Mouse (Mus musculus): ENCODE data around the gene Asb16. TPM values are rescaled to one million over a fixed set of nuclear protein-coding genes. Genes with fewer than 3 reads are reported as not detected.

Asb16 gene
- polyA plus RNA-seq, 1 experiment from 2014 or later: not detected

DNA sequence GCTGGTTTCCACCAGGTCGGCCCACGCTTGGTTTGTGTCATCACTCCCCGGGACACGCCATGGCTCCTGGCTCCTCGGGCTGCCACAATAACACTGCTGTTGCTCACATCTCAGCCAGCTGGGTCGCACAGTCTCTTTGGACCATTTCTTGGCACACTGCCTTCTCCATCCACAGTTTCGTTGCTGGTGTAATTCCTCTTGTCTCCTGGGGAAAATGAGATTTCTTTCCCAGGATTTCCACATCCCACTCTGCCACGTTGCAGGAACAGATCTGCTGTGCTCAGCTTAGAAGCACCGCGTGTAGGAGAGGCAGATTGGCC lies 52.1 kb downstream of the Asb16 start:
- 15% methylated on average over 10 of the region's 10 CpGs for WGBS

GRCm38 (mm10) chr11:102321931-102322330 lies 53.4 kb downstream of the Asb16 start:
- no peak overlapping the region for H3K27ac ChIP-seq (ENCODE audit: low read length)
- ATAC-seq (ENCODE audit: insufficient number of reproducible peaks, insufficient read depth, low FRiP score, low read depth): no peak
- H3K4me1 ChIP-seq (ENCODE audit: control insufficient read depth, insufficient read depth, low read length): peaks cover 8% of the 10 kb centered on the region; the same call in 1 of the 2 replicates
- no peaks in the 10 kb centered on the region for H3K9me3 ChIP-seq (ENCODE audit: control insufficient read depth, low read depth, low read length)
- 73% methylated on average over 6 of the region's 6 CpGs for WGBS
- H3K27me3 ChIP-seq (ENCODE audit: control insufficient read depth, insufficient read depth, low read length): no peaks in the 10 kb centered on the region
- no peak overlapping the region for H3K9ac ChIP-seq (replicated peaks; ENCODE audit: low read depth, low read length)
- H3K4me2 ChIP-seq (replicated peaks; ENCODE audit: low read depth, low read length): no peak overlapping the region
- no peaks in the 10 kb centered on the region for H3K36me3 ChIP-seq (ENCODE audit: control insufficient read depth, insufficient read depth, low read length)
- H3K4me3 ChIP-seq (ENCODE audit: low read depth, low read length): no peak overlapping the region

More for the DNA sequence above, 52.1 kb downstream of the Asb16 start:
- Histone ChIP-seq H3K27me3 (ENCODE audit: control insufficient read depth, insufficient read depth, low read length) (no peaks in the 10 kb centered on the region), H3K27ac (ENCODE audit: low read length) (peak overlapping the region; percentile 99), H3K36me3 (ENCODE audit: control insufficient read depth, insufficient read depth, low read length) (no peaks in the 10 kb centered on the region), H3K4me1 (ENCODE audit: control insufficient read depth, insufficient read depth, low read length) (peaks cover 15% of the 10 kb centered on the region; the same call in 1 of the 2 replicates), H3K4me3 (ENCODE audit: low read depth, low read length) (peak overlapping the region; percentile 97), H3K9ac (replicated peaks; ENCODE audit: low read depth, low read length) (peak overlapping the region; percentile 99; the same call in 1 of the 2 replicates), H3K9me3 (ENCODE audit: control insufficient read depth, low read depth, low read length) (no peaks in the 10 kb centered on the region), H3K4me2 (replicated peaks; ENCODE audit: low read depth, low read length) (peak overlapping the region; percentile 94)
- no peak for ATAC-seq (ENCODE audit: insufficient number of reproducible peaks, insufficient read depth, low FRiP score, low read depth)

- no peak overlapping the region for H3K4me3 ChIP-seq (ENCODE audit: low read depth, low read length)
- H3K4me1 ChIP-seq (ENCODE audit: control insufficient read depth, insufficient read depth, low read length): peaks cover 8% of the 10 kb centered on the region; the same call in 1 of the 2 replicates
- no peak overlapping the region for H3K27ac ChIP-seq (ENCODE audit: low read length)
- WGBS: 78% methylated on average over 1 of the region's 1 CpGs
- H3K27me3 ChIP-seq (ENCODE audit: control insufficient read depth, insufficient read depth, low read length): no peaks in the 10 kb centered on the region
- H3K36me3 ChIP-seq (ENCODE audit: control insufficient read depth, insufficient read depth, low read length): no peaks in the 10 kb centered on the region
- ATAC-seq (ENCODE audit: insufficient number of reproducible peaks, insufficient read depth, low FRiP score, low read depth): no peak
- no peak overlapping the region for H3K4me2 ChIP-seq (replicated peaks; ENCODE audit: low read depth, low read length)
- H3K9ac ChIP-seq (replicated peaks; ENCODE audit: low read depth, low read length): no peak overlapping the region
- no peaks in the 10 kb centered on the region for H3K9me3 ChIP-seq (ENCODE audit: control insufficient read depth, low read depth, low read length)
These were observed 55.0 kb downstream of the Asb16 start for GRCm38 (mm10) chr11:102323516-102323915.

DNA sequence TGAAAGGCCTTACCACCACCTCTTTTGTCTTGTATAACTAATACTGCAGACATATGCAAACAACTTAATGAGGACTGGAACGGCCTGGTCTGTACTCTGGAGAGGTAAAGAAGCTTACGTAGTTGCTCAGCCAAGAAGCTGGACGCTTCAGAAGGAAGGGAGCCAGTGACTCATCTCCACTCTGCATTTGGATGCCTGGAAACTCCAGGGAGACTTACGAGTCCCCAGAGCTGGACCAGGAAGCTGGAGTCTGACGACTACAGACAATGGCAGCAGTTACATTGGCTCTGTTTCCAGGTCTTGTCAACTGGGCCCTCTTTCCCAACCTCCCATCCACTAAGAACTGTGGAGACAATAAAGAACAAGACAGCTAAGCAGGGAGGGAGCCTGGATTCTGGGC lies 58.7 kb downstream of the Asb16 start:
- ATAC-seq (ENCODE audit: insufficient number of reproducible peaks, insufficient read depth, low FRiP score, low read depth): no peak

DNA sequence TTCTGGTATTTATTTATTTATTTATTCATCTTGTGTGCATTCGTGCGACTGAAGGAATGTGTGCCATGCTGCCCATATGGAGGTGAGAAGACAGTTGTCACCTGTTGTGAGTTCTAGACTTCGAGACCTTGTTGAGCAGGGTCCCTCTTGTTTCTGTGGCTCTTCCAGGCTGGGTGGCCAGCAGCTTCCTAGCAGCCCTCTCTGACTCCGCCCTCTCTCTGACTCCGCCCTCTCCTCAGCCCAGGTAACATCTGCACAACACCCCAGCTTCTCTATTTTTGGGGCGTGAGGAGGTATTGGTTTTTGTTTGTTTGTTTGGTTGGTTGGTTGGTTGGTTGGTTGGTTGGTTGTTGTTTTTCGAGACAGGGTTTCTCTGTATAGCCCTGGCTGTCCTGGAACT lies 59.3 kb downstream of the Asb16 start:
- H3K9me3 ChIP-seq (ENCODE audit: control insufficient read depth, low read depth, low read length): no peaks in the 10 kb centered on the region
- no peaks in the 10 kb centered on the region for H3K36me3 ChIP-seq (ENCODE audit: control insufficient read depth, insufficient read depth, low read length)

More for the DNA sequence above, 58.7 kb downstream of the Asb16 start:
- WGBS: 69% methylated on average over 5 of the region's 5 CpGs
- H3K27ac ChIP-seq (ENCODE audit: low read length): no peak overlapping the region
- H3K4me3 ChIP-seq (ENCODE audit: low read depth, low read length): no peak overlapping the region
- no peaks in the 10 kb centered on the region for H3K9me3 ChIP-seq (ENCODE audit: control insufficient read depth, low read depth, low read length)
- no peaks in the 10 kb centered on the region for H3K27me3 ChIP-seq (ENCODE audit: control insufficient read depth, insufficient read depth, low read length)
- no peak overlapping the region for H3K4me2 ChIP-seq (replicated peaks; ENCODE audit: low read depth, low read length)
- H3K36me3 ChIP-seq (ENCODE audit: control insufficient read depth, insufficient read depth, low read length): no peaks in the 10 kb centered on the region
- no peak overlapping the region for H3K9ac ChIP-seq (replicated peaks; ENCODE audit: low read depth, low read length)
- H3K4me1 ChIP-seq (ENCODE audit: control insufficient read depth, insufficient read depth, low read length): no peaks in the 10 kb centered on the region

More for the DNA sequence above, 59.3 kb downstream of the Asb16 start:
- no peak for ATAC-seq (ENCODE audit: insufficient number of reproducible peaks, insufficient read depth, low FRiP score, low read depth)
- Histone ChIP-seq H3K9ac (replicated peaks; ENCODE audit: low read depth, low read length) (no peak overlapping the region), H3K27ac (ENCODE audit: low read length) (no peak overlapping the region), H3K4me3 (ENCODE audit: low read depth, low read length) (no peak overlapping the region), H3K27me3 (ENCODE audit: control insufficient read depth, insufficient read depth, low read length) (no peaks in the 10 kb centered on the region), H3K4me1 (ENCODE audit: control insufficient read depth, insufficient read depth, low read length) (no peaks in the 10 kb centered on the region), H3K4me2 (replicated peaks; ENCODE audit: low read depth, low read length) (no peak overlapping the region)
- WGBS: 74% methylated on average over 7 of the region's 7 CpGs

Small RNA genes lying within 50 kb of the gene (microRNA-seq; reads per million reads assigned to microRNA genes)
- not detected for gene Mir8101

Other genes with a start within 250 kb of the Asb16 start
- 7.1 and 9.4 TPM in 2 replicates for gene Mpp3, start 240.3 kb upstream of the Asb16 start, polyA plus RNA-seq (2014; fragmentation: Nextera tagmentation; extraction: Ambion mirVana)
- gene Cd300lg, start 227.2 kb upstream of the Asb16 start, polyA plus RNA-seq (2014; fragmentation: Nextera tagmentation; extraction: Ambion mirVana): 1.1 and 1.2 TPM in 2 replicates
- 8.4 and 8.5 TPM in 2 replicates for gene Mpp2, start 180.2 kb upstream of the Asb16 start, polyA plus RNA-seq (2014; fragmentation: Nextera tagmentation; extraction: Ambion mirVana)
- gene Ppy, start 167.4 kb upstream of the Asb16 start, polyA plus RNA-seq (2014; fragmentation: Nextera tagmentation; extraction: Ambion mirVana): not detected in 2 replicates
- gene Pyy, start 160.9 kb upstream of the Asb16 start, polyA plus RNA-seq (2014; fragmentation: Nextera tagmentation; extraction: Ambion mirVana): 5.2 and 11.2 TPM in 2 replicates
- gene Nags, start 123.2 kb upstream of the Asb16 start, polyA plus RNA-seq (2014; fragmentation: Nextera tagmentation; extraction: Ambion mirVana): not detected in 2 replicates
- gene Tmem101, start 112.3 kb upstream of the Asb16 start, polyA plus RNA-seq (2014; fragmentation: Nextera tagmentation; extraction: Ambion mirVana): 23.0 and 24.8 TPM in 2 replicates
- 88.2 and 88.5 TPM in 2 replicates for gene Lsm12, start 83.4 kb upstream of the Asb16 start, polyA plus RNA-seq (2014; fragmentation: Nextera tagmentation; extraction: Ambion mirVana)
- gene G6pc3, start 79.1 kb upstream of the Asb16 start, polyA plus RNA-seq (2014; fragmentation: Nextera tagmentation; extraction: Ambion mirVana): 34.4 and 36.6 TPM in 2 replicates
- 41.5 and 46.4 TPM in 2 replicates for gene Hdac5, start 38.6 kb upstream of the Asb16 start, polyA plus RNA-seq (2014; fragmentation: Nextera tagmentation; extraction: Ambion mirVana)
- gene BC030867, start 19.9 kb upstream of the Asb16 start, polyA plus RNA-seq (2014; fragmentation: Nextera tagmentation; extraction: Ambion mirVana): 11.4 and 11.8 TPM in 2 replicates
- 53.0 and 55.0 TPM in 2 replicates for gene Tmub2, start 16.2 kb downstream of the Asb16 start, polyA plus RNA-seq (2014; fragmentation: Nextera tagmentation; extraction: Ambion mirVana)
- gene Atxn7l3, start 27.9 kb downstream of the Asb16 start, polyA plus RNA-seq (2014; fragmentation: Nextera tagmentation; extraction: Ambion mirVana): 18.7 and 19.0 TPM in 2 replicates
- 77.3 and 87.2 TPM in 2 replicates for gene Ubtf, start 51.0 kb downstream of the Asb16 start, polyA plus RNA-seq (2014; fragmentation: Nextera tagmentation; extraction: Ambion mirVana)
- 4.2 and 4.6 TPM in 2 replicates for gene Slc4a1, start 97.5 kb downstream of the Asb16 start, polyA plus RNA-seq (2014; fragmentation: Nextera tagmentation; extraction: Ambion mirVana)
- 7.9 and 9.7 TPM in 2 replicates for gene Rundc3a, start 124.7 kb downstream of the Asb16 start, polyA plus RNA-seq (2014; fragmentation: Nextera tagmentation; extraction: Ambion mirVana)
- gene Slc25a39, start 139.2 kb downstream of the Asb16 start, polyA plus RNA-seq (2014; fragmentation: Nextera tagmentation; extraction: Ambion mirVana): 215 and 216 TPM in 2 replicates
- 112 and 122 TPM in 2 replicates for gene Grn, start 161.6 kb downstream of the Asb16 start, polyA plus RNA-seq (2014; fragmentation: Nextera tagmentation; extraction: Ambion mirVana)
- 7.1 and 8.0 TPM in 2 replicates for gene Fam171a2, start 178.9 kb downstream of the Asb16 start, polyA plus RNA-seq (2014; fragmentation: Nextera tagmentation; extraction: Ambion mirVana)
- gene Itga2b, start 201.4 kb downstream of the Asb16 start, polyA plus RNA-seq (2014; fragmentation: Nextera tagmentation; extraction: Ambion mirVana): 6.4 and 7.5 TPM in 2 replicates